Mouse (Mus musculus): ENCODE measurements around the gene Gm20481.
A peak's percentile ranks its signal among the peaks of the same experiment; 100 is the strongest.
"Not testable (repeated sequence)": the region's sequence is repeated elsewhere in the genome, so short reads cannot be mapped to it uniquely, and the experiment has no call there.

Gm20481 gene

DNA sequence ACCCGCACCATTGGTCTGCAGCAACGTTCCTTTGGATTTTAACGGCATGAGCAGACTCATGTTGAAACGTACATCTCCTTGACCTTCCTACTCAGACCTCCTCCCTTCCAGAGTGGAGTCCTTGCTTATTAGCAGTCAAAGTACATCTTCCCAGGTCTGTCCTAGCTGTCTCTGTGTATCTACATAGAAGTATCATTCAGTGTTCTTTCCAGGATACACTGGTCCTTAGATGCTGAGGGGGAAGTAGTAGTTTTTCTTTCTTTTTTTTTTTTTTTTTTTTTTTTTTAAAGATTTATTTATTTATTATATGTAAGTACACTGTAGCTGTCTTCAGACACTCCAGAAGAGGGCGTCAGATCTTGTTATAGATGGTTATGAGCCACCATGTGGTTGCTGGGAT is 36.2 kb downstream of the Gm20481 start:
- DNase-seq = not testable (repeated sequence)

DNA sequence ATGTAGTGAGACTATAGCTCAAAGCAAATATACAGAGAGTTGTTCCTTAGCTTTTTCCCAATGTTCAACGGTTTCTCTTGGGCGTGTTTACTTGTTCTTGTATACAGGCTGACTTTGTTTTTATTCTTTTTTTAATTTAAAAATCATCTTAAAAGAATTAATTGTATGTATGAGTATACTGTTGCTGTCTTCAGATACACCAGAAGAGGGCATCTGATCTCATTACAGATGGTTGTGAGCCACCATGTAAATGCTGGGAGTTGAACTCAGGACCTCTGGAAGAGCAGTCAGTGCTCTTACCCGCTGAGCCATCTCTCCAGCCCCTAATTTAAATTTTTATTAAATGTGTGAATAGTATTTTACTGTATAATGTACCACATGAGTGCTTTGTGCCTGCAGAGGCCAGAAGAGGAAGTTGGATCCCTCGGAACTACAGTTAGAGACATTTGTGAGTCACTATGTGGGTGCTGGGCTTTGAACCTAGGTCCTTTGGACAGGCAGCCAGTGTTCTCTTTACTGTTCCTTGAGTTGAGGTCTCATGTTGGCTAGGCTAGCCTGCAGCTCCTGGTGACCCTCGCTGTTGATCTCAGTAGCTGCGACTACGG is 37.8 kb downstream of the Gm20481 start:
- no peak for DNase-seq

DNA sequence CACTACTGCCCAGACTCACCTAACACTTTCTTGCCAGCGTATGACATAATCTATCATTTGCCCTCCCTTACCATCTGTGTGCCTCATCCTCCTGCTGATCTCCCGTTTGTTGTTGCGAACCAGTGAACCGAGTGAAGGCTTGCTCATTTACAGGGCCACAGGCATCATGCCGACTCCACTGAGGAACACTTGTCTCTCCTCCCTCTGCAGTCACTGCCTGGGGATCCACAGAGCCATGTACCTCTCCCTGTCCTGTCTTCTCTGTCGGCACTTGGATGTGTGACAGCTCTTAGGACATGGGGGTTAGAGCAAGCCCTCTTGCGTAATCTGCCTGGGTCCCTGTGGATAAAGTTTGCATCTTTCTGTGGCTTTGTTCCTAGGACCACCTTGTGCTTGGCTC is 39.9 kb downstream of the Gm20481 start:
- DNase-seq = no peak

DNA sequence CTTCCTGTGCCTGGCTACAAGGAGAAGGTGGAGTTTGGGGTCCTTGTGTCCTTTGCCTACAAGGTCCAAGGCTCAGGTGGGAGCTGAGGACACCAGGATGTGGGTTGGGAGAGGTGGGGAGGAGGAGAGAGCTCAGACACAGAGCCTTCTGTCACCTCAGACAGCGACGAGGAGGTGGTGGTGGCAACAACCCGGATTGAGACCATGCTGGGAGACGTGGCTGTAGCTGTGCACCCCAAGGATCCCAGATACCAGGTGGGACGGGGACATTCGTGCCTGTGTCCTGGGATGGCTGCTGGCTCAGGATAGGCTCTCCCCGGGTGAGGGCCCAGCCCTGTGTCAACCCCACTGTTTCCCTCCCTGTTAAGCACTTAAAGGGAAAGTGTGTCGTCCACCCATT is 41.7 kb downstream of the Gm20481 start:
- DNase-seq = no peak

DNA sequence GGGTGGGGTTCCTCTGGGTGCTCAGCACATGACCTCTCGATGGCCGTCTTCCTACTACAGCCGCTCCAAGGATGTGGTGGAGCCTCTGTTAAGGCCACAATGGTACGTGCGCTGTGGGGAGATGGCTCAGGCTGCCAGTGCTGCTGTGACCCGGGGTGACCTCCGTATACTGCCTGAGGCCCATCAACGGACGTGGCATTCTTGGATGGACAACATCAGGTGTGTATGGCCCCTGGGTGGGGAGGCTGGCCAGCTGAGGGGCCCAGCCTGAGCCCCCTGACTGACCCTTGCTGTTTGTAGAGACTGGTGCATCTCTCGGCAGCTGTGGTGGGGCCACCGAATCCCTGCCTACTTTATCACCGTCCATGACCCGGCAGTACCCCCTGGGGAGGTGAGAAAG is 42.7 kb downstream of the Gm20481 start:
- no peak for DNase-seq

DNA sequence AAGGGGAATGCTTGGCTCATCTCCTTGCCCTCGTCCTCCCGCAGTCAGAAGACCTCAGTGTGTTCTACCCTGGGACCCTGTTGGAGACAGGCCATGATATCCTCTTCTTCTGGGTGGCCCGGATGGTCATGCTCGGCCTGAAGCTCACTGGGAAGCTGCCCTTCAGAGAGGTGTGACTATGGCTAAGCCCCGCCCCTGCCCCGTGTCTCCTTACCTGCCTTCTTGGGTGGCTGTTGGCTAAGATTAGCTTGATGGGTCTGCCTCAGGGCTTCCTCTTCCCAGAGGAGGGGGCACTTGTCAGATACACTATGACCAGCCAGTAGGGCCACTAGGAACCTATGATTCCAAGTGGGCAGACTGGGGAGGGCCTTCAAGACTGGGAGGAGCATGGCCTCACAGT is 43.5 kb downstream of the Gm20481 start:
- no peak for DNase-seq

DNA sequence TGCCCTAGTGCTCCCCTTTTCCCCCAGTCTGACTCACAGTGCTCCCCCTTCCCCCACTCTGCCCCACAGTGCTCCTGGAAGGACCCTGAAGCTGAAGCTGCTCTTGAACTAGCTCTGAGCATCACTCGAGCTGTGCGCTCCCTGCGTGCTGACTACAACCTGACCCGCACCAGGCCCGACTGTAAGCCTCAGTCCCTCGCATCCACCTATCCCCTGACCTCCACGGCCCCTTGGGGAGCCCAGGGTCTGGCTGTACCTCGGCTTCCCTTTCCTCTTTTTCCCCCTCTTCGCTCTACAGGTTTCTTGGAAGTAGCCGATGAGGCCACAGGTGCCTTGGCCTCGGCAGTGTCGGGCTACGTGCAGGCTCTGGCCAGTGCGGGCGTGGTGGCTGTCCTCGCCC is 45.6 kb downstream of the Gm20481 start:
- no peak for DNase-seq

DNA sequence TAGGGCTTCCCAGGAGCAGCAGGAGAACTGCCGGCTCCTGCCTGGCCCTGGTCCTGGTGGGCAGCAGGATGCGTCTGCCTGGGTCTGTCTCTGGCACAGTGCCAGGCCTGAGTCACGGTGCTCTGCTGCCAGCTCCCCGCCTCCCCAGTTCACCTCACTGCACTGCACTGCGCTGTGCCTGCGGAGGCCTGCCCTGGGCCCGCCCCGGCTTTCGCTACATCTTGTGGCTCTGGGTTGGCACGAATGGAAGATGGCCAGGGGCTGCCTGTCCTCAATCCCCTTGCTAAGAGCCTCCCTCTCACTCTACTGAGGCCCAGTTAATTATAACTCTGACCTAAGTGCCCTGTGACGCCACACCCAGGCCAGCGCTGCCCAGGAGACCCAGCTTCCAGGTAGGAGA is 46.7 kb downstream of the Gm20481 start, which contains the start of gene Vwa7:
Vwa7 (plus strand) TSS at position 204 of the 400 bp plus-strand sequence.
- no peak for DNase-seq

DNA sequence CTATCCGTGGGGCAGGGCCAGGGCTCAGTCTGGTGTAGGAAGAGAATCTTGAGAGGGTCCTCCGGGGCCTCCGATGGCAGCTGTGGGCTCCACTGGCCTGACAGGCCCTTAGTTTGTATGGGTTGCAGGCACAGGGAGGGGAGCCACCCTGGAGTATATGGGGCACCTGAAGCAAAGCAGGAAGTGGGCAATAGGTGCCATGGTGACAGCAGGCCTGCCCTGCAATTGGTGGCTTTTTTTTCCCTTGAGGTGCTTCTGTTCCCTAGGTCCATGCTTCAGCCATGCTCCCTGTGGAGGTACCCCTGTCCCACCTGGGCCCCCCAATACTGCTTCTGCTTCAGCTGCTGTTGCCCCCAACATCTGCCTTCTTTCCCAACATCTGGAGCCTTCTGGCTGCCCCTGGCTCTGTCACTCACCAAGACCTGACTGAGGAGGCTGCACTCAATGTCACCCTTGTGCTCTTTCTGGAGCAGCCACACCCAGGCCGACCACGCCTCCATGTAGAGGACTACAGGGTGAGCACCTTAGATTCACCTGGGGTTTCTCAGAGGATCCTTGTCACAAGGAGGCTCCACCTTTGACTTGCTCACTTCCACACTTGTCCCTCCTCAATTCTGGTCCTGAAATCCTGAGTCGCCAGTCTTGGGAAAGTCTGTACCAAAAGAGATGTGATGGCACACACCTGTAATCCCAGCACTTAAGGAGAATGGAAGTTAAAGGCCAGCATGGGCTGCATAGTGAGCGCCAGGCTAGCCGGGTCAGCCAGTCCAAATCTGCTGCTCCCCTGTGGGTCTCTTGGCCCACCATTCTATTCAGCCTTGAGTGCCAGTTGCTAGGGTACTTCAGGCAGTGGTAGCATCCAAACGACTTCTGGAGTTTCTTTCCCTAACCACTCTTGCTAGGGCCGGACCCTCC is 47.3 kb downstream of the Gm20481 start:
- no peak for DNase-seq

DNA sequence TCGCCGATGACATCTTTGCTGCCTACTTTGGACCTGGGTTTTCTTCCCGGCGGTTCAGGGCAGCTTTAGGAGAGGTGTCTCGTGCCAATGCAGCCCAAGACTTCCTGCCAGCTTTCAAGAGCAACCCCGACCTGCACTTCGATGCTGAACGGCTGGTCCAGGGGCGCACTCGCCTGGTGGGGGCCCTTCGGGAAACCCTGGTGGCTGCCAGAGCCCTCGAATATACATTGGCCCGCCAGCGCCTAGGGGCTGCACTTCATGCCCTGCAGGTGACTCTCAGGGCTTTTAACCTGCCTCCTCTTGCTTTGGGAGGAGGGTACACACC is 48.0 kb downstream of the Gm20481 start:
- DNase-seq = no peak

DNA sequence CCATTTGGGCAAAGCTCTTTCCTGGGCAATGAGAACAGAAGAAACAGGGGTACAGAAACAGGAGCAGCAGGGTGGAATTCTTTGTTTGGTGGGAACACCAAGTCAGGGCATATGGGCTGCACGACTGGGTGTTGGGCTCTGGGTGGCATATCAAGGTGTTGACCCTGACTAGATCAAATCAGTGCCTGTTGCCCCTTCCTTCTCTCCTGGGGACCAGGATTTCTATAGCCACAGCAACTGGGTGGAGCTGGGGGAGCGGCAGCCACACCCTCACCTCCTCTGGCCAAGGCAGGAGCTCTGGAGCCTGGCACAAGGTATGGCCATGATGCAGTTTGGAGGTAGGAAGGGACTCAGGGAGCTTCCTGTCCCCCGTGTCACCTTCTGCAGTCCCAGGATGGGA is 48.5 kb downstream of the Gm20481 start:
- DNase-seq = no peak

DNA sequence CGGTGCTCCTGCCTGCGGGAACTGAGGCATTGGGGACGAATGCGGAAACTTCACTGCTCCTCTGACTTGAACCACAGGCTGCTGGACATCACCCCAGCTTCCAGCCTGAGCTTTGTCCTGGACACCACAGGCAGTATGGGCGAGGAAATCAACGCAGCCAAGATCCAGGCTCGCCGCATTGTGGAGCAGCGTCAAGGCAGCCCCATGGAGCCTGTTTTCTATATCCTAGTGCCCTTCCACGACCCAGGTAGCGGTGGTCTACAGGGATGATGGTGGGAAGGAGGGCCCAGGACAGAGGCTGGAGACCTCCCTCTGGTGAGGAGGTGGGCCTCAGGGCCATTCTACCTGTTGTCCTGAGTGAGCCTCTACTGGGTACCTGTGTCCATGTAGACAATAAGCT is 50.2 kb downstream of the Gm20481 start:
- no peak for DNase-seq

DNA sequence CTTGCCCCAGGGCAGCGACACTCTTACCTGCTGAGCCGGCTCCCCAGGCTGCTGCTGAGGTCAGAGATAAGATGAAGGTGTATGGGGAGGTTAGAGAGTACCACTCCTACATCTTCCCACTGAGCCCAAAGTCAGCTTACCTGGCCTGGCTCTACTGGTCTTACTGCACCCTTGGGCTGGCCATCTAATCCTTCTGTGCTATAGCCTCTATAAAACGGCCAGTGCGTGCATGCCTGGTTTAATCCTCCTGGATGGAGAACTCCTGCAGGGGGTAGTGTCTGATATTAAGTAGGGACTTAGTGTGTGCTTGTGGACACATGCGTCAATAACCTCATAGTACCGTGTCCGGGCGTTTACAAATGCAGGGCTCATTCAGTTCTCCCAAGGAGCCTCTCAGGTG is 50.8 kb downstream of the Gm20481 start:
- DNase-seq = no peak

DNA sequence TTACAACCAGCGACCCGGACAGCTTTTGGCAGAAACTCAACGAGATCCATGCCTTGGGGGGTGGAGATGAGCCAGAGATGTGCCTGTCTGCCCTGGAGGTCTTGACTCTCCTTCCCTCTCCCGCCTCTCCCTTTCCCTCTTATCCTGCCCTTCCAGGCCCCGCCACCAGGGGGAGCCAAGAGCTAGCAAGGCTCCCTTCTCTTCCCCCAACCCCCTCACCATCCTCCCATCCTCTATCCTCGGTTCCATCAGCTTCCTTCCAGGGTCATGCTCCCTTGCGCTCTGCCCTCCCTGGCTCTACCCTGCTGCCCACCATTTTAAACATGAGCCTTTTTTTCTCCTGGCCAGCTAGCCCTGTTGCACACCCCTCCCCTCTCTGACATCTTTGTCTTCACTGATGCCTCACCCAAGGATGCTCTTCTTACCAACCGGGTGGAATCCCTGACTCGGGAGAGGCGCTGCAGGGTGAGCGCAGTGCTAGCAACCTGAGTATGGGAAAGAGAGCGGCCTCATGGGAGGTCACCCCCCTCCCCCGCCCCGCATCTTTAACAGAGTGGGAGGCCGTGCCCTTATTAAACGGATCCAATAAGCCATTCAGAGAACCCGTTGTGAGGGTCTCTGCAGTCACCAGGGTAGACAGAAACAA is 51.6 kb downstream of the Gm20481 start:
- DNase-seq = peak; percentile 93

All from lung, postnatal 14 days (tissue).